Mouse (Mus musculus) MEL (cell line): Measurements from ENCODE around the gene Tnfrsf13b. TPM values are rescaled to one million over a fixed set of nuclear protein-coding genes. Genes with fewer than 3 reads are reported as not detected.
A peak's percentile ranks its signal among the peaks of the same experiment; 100 is the strongest.

Experiments
- DNase-seq: peaks from one replicate; pipeline ENCODE4 v3.0.0; 2011; ENCODE audit warnings: low read depth, low spot score
- H3K27ac ChIP-seq: 2 replicates; pipeline ENCODE4 v1.5.1; 2012; ENCODE audit warnings: low read depth, mild to moderate bottlenecking, control low read depth, low read length, moderate library complexity; ENCODE audit not compliant: control insufficient read depth
- H3K27me3 ChIP-seq, 2 experiments: fragments of 150-350 bp in 1 of 2; sonication (generic) in 1 of 2; 2 replicates each; pipeline ENCODE4 v1.6.1; 2012; ENCODE audit warnings: low read length in 2 of 2, mild to moderate bottlenecking in 2 of 2, improper control_type of control experiment in 1 of 2, moderate library complexity in 1 of 2; ENCODE audit not compliant: insufficient read depth in 2 of 2, control insufficient read depth in 1 of 2
- H3K36me3 ChIP-seq, 2 experiments: 2 replicates each; pipeline ENCODE4 v1.6.1; 2012 to 2014; ENCODE audit warnings: low read length in 2 of 2, improper control_type of control experiment in 1 of 2, inconsistent platforms in 1 of 2, mild to moderate bottlenecking in 1 of 2; ENCODE audit not compliant: insufficient read depth in 2 of 2, control insufficient read depth in 1 of 2
- H3K4me1 ChIP-seq, 2 experiments: fragments of 150-350 bp in 1 of 2; sonication (generic) in 1 of 2; 2 replicates each; pipeline ENCODE4 v1.6.1; 2012; ENCODE audit warnings: low read length in 2 of 2, improper control_type of control experiment in 1 of 2, mild to moderate bottlenecking in 1 of 2; ENCODE audit not compliant: insufficient read depth in 2 of 2, control insufficient read depth in 1 of 2
- H3K4me3 ChIP-seq, 2 experiments: fragments of 150-350 bp in 1 of 2; sonication (generic) in 1 of 2; 2 replicates each; pipeline ENCODE4 v1.5.1; 2012; ENCODE audit warnings: low read depth in 2 of 2, low read length in 2 of 2, mild to moderate bottlenecking in 2 of 2, moderate library complexity in 2 of 2, control low read depth in 1 of 2, improper control_type of control experiment in 1 of 2; ENCODE audit not compliant: control insufficient read depth in 1 of 2, insufficient read depth in 1 of 2
- H3K79me2 ChIP-seq: 2 replicates; pipeline ENCODE4 v1.6.1; 2012; ENCODE audit warnings: mild to moderate bottlenecking, low read length, moderate library complexity; ENCODE audit not compliant: control insufficient read depth, poor library complexity, insufficient read depth
- H3K9ac ChIP-seq: 2 replicates; pipeline ENCODE4 v1.6.1; 2012; ENCODE audit warnings: low read depth, mild to moderate bottlenecking, control low read depth, low read length, moderate library complexity; ENCODE audit not compliant: control insufficient read depth, poor library complexity, severe bottlenecking
- H3K9me3 ChIP-seq: fragments of 150-350 bp; sonication (generic); replicated peaks from 2 replicates; pipeline ENCODE4 v1.6.1; 2012; ENCODE audit warnings: mild to moderate bottlenecking, low read length, improper control_type of control experiment, moderate library complexity; ENCODE audit not compliant: insufficient read depth
- ELF1 ChIP-seq: IDR thresholded peaks from 2 replicates; pipeline ENCODE4 v1.6.1; 2014; ENCODE audit warnings: low read depth, mild to moderate bottlenecking, inconsistent platforms, low read length, improper control_type of control experiment, moderate library complexity
- EP300 ChIP-seq, 2 experiments: IDR thresholded peaks; 2 replicates each; pipeline ENCODE4 v1.6.1; 2011; ENCODE audit warnings: improper control_type of control experiment in 2 of 2, low read length in 2 of 2, low read depth in 1 of 2, mild to moderate bottlenecking in 1 of 2
- ETS1 ChIP-seq: IDR thresholded peaks from 2 replicates; pipeline ENCODE4 v1.6.1; 2012; ENCODE audit warnings: low read depth, mild to moderate bottlenecking, inconsistent platforms, low read length, improper control_type of control experiment, moderate library complexity
- GATA1 ChIP-seq: IDR thresholded peaks from 2 replicates; pipeline ENCODE4 v1.6.1; 2011; ENCODE audit warnings: low read depth, low read length, improper control_type of control experiment
- HCFC1 ChIP-seq: IDR thresholded peaks from 2 replicates; pipeline ENCODE4 v1.6.1; 2012; ENCODE audit warnings: low read depth, mild to moderate bottlenecking, inconsistent platforms, low read length, improper control_type of control experiment, moderate library complexity
- MAX ChIP-seq: IDR thresholded peaks from 2 replicates; pipeline ENCODE4 v1.6.1; 2011; ENCODE audit warnings: low read length, improper control_type of control experiment
- MXI1 ChIP-seq: IDR thresholded peaks from 2 replicates; pipeline ENCODE4 v1.6.1; 2011; ENCODE audit warnings: mild to moderate bottlenecking, low read depth, low read length, improper control_type of control experiment
- NELFE ChIP-seq: IDR thresholded peaks from 2 replicates; pipeline ENCODE4 v1.6.1; 2011; ENCODE audit warnings: low read depth, low read length, improper control_type of control experiment
- POLR2A ChIP-seq, 2 experiments: IDR thresholded peaks; 2 replicates each; pipeline ENCODE4 v1.6.1; 2011 to 2012; ENCODE audit warnings: low read length in 2 of 2, mild to moderate bottlenecking in 2 of 2, control low read depth in 1 of 2, improper control_type of control experiment in 1 of 2, low read depth in 1 of 2, moderate library complexity in 1 of 2; ENCODE audit not compliant: control insufficient read depth in 1 of 2, insufficient read depth in 1 of 2, poor library complexity in 1 of 2
- POLR2AphosphoS2 ChIP-seq: IDR thresholded peaks from 2 replicates; pipeline ENCODE4 v1.6.1; 2011; ENCODE audit warnings: low read length, improper control_type of control experiment
- POLR2AphosphoS5 ChIP-seq: IDR thresholded peaks from 2 replicates; pipeline ENCODE4 v1.6.1; 2012; ENCODE audit warnings: low read depth, borderline replicate concordance, mild to moderate bottlenecking, inconsistent platforms, low read length, moderate library complexity, mixed read lengths
- SIN3A ChIP-seq: IDR thresholded peaks from 2 replicates; pipeline ENCODE4 v1.6.1; 2012; ENCODE audit warnings: low read length, improper control_type of control experiment, inconsistent platforms
- SMC3 ChIP-seq: IDR thresholded peaks from 2 replicates; pipeline ENCODE4 v1.6.1; 2011; ENCODE audit warnings: low read depth, low read length, improper control_type of control experiment
- TAL1 ChIP-seq: IDR thresholded peaks from 2 replicates; pipeline ENCODE4 v1.6.1; 2012; ENCODE audit warnings: mild to moderate bottlenecking, inconsistent platforms, low read length, moderate library complexity, mixed read lengths
- TBP ChIP-seq: IDR thresholded peaks from 2 replicates; pipeline ENCODE4 v1.8.0; 2011; ENCODE audit warnings: low read depth, low read length, improper control_type of control experiment
- TCF12 ChIP-seq: IDR thresholded peaks from 2 replicates; pipeline ENCODE4 v1.6.1; 2014; ENCODE audit warnings: low read depth, mild to moderate bottlenecking, inconsistent platforms, low read length, improper control_type of control experiment, moderate library complexity
- UBTF ChIP-seq: IDR thresholded peaks from 2 replicates; pipeline ENCODE4 v1.6.1; 2012; ENCODE audit warnings: low read depth, mild to moderate bottlenecking, inconsistent platforms, low read length, improper control_type of control experiment, moderate library complexity, borderline replicate concordance; ENCODE audit not compliant: insufficient read depth
- USF1 ChIP-seq: IDR thresholded peaks from 2 replicates; pipeline ENCODE4 v1.6.1; 2014; ENCODE audit warnings: low read depth, mild to moderate bottlenecking, inconsistent platforms, low read length, improper control_type of control experiment, moderate library complexity
- USF2 ChIP-seq, 2 experiments: IDR thresholded peaks; 2 replicates each; pipeline ENCODE4 v1.6.1; 2011 to 2012; ENCODE audit warnings: improper control_type of control experiment in 2 of 2, low read length in 2 of 2, borderline replicate concordance in 1 of 2, inconsistent platforms in 1 of 2, low read depth in 1 of 2, mild to moderate bottlenecking in 1 of 2; ENCODE audit not compliant: insufficient read depth in 1 of 2
- ZC3H11A ChIP-seq: IDR thresholded peaks from 2 replicates; pipeline ENCODE4 v1.6.1; 2012; ENCODE audit warnings: low read depth, mild to moderate bottlenecking, inconsistent platforms, low read length, improper control_type of control experiment
- ZMIZ1 ChIP-seq: IDR thresholded peaks from 2 replicates; pipeline ENCODE4 v1.6.1; 2012; ENCODE audit warnings: low read depth, mild to moderate bottlenecking, inconsistent platforms, low read length, improper control_type of control experiment, moderate library complexity
- polyA plus RNA-seq, 2 experiments: library from polyadenylated mRNA; stranded (reverse) in 1 of 2; unstranded in 1 of 2; fragments of >175 nt in 1 of 2; fragments of >200 nt in 1 of 2; gene quantifications; 2 replicates each; pipeline versions ENCODE4 v1.2.1 to v1.2.4; 2012; ENCODE audit warnings: low replicate concordance in 2 of 2, low read depth in 1 of 2; ENCODE audit not compliant: insufficient read length in 2 of 2, insufficient read depth in 1 of 2, missing spikeins in 1 of 2
- total RNA-seq: library from RNA; depleted of rRNA; stranded (reverse); fragments of 300-350 nt; gene quantifications from 2 replicates; pipeline ENCODE4 v1.2.3, GENCODE M21; 2012

The Tnfrsf13b gene
- total and polyA plus RNA-seq, 3 experiments = 7.7 to 17.9 TPM; not detected in 1

- peak overlapping the region; percentile 63 for H3K9ac ChIP-seq
- H3K27me3 ChIP-seq = no peaks in the 10 kb centered on the region
- H3K79me2 ChIP-seq = no peaks in the 10 kb centered on the region
- TF ChIP-seq POLR2AphosphoS5 = no peak
- 0 out of 2 replicates have a peak, but pooled peaks have one; percentile 41 for TF ChIP-seq GATA1
- TF ChIP-seq POLR2A (IDR thresholded peaks at IDR 0.05; ENCODE audit: control insufficient read depth in 1 of 2, insufficient read depth in 1 of 2, low read depth in 1 of 2, low read length in 2 of 2, poor library complexity in 1 of 2) = peak in 1 of 2 experiments; percentile 73; a peak in 2 of 4 replicates
- TF ChIP-seq EP300 (IDR thresholded peaks at IDR 0.05; ENCODE audit: low read depth in 1 of 2, low read length in 2 of 2) = peak; percentile 44 to 50
- peak; percentile 35; the same call in 1 of the 2 replicates for TF ChIP-seq ETS1
- TF ChIP-seq USF1 = no peak
- peak; percentile 58; the same call in 1 of the 2 replicates for TF ChIP-seq POLR2AphosphoS2
- peak; percentile 88 for TF ChIP-seq ELF1
- peak; percentile 53 for TF ChIP-seq NELFE
- no peak for TF ChIP-seq HCFC1
- peak; percentile 67; the same call in 1 of the 2 replicates for TF ChIP-seq SIN3A
- TF ChIP-seq TBP = peak; percentile 86
- peak; percentile 65; the same call in 1 of the 2 replicates for TF ChIP-seq ZMIZ1
- TF ChIP-seq TCF12 = peak; percentile 48; the same call in 1 of the 2 replicates
- peak overlapping the region; percentile 73 for H3K27ac ChIP-seq
- H3K36me3 ChIP-seq = peaks cover 0 to 12% of the 10 kb centered on the region in 2 experiments; a peak in 2 of 4 replicates
- H3K4me1 ChIP-seq = peaks cover 4 to 17% of the 10 kb centered on the region in 2 experiments
- H3K4me3 ChIP-seq = peak overlapping the region; percentile 63 to 85
- H3K9me3 ChIP-seq = no peaks in the 10 kb centered on the region
- peak; percentile 95 for DNase-seq
These were observed 15.7 kb downstream of the Tnfrsf13b start for GRCm38 (mm10) chr11:61142262-61142661.

- H3K27me3 ChIP-seq = no peaks in the 10 kb centered on the region
- H3K27ac ChIP-seq = peak overlapping the region; percentile 73
- DNase-seq = peak; percentile 69
- peak overlapping the region; percentile 63 to 85 for H3K4me3 ChIP-seq
- TF ChIP-seq SIN3A = 0 out of 2 replicates have a peak, but pooled peaks have one; percentile 4
- TF ChIP-seq ZC3H11A = no peak
- TF ChIP-seq POLR2A (IDR thresholded peaks at IDR 0.05; ENCODE audit: control insufficient read depth in 1 of 2, insufficient read depth in 1 of 2, low read depth in 1 of 2, low read length in 2 of 2, poor library complexity in 1 of 2) = peak in 1 of 2 experiments; percentile 38; a peak in 1 of 4 replicates
- TF ChIP-seq EP300 (IDR thresholded peaks at IDR 0.05; ENCODE audit: low read depth in 1 of 2, low read length in 2 of 2) = no peak
- TF ChIP-seq MAX = no peak
- no peak for TF ChIP-seq TAL1
- 0 out of 2 replicates have a peak, but pooled peaks have one; percentile 14 for TF ChIP-seq UBTF
- peak; percentile 63 for TF ChIP-seq MXI1
- TF ChIP-seq SMC3 = no peak
- no peak for TF ChIP-seq USF2 (IDR thresholded peaks at IDR 0.05; ENCODE audit: borderline replicate concordance in 1 of 2, insufficient read depth in 1 of 2, low read depth in 1 of 2, low read length in 2 of 2)
- no peak for TF ChIP-seq POLR2AphosphoS2
- TF ChIP-seq ETS1 = peak; percentile 26; the same call in 1 of the 2 replicates
- peaks cover 4 to 17% of the 10 kb centered on the region in 2 experiments for H3K4me1 ChIP-seq
- H3K79me2 ChIP-seq = no peaks in the 10 kb centered on the region
- no peaks in the 10 kb centered on the region for H3K9me3 ChIP-seq
- H3K36me3 ChIP-seq = peaks cover 0 to 12% of the 10 kb centered on the region in 2 experiments; a peak in 2 of 4 replicates
- H3K9ac ChIP-seq = peak overlapping the region; percentile 63
These were observed 16.5 kb downstream of the Tnfrsf13b start for GRCm38 (mm10) chr11:61142941-61143530.
